Mouse (Mus musculus) hindlimb bud, embryonic 11.5 days (tissue): ENCODE data around the gene Lcmt2.
A peak's percentile ranks its signal among the peaks of the same experiment; 100 is the strongest.
"Not testable (repeated sequence)": the region's sequence is repeated elsewhere in the genome, so short reads cannot be mapped to it uniquely, and the experiment has no call there.

Source experiments
- DNase-seq: peaks from one replicate; pipeline ENCODE4 v3.0.0-alpha.2; 2012; ENCODE audit warnings: low read depth, low spot score; ENCODE audit errors: extremely low spot score

Gene Lcmt2

DNA sequence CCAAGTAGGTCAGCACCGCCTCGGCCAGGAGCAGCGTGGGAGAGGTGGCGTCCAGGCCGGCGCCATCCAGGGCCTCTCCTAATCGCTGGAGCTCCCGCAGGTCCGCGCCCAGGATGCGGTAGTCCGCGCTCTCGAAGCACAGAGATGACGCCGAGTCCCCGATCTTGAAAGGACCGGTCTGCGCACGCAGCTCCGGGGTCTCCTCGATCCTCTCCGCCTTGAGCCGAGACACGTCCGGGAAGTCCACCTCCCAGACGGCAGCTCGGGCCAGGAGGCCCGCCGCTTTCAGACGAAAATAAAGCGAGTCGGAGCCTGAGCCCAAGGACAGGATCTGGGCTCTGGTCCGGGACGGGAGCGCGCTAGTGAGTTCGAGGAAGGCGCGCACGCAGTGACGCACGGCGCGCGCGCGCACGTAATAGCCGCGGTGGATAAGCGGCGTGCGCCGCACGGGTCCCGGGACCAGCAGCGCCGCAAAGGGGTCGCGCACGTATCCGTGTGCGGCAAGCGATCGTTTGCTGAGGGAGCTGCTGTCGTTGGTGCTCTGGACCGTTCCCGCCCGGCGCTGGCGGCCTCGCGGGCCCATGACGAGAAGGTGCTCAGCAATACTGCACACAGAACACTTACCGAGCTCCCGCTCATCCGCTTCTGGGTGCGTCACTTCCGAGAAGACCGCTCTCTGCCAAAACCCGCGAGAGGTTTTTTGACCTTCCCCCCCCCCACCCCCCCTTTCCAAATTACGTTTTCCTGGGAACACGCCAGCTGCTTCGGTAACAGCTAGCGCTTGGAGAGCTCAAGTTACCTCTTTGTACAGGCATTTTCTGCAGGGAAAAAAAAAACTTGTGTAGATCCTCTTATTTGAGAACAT lies at the start of gene Lcmt2, which contains the start of gene Adal:
Gene Lcmt2, minus strand, starts transcription at position 636 of the 865 bp plus-strand sequence.
Gene Adal, plus strand, starts transcription at position 411 of the 865 bp plus-strand sequence.
- DNase-seq = peak; percentile 54

GRCm38 (mm10) chr2:121188530-121188929 lies 48.1 kb upstream of the Lcmt2 start:
- no peak for DNase-seq

DNA sequence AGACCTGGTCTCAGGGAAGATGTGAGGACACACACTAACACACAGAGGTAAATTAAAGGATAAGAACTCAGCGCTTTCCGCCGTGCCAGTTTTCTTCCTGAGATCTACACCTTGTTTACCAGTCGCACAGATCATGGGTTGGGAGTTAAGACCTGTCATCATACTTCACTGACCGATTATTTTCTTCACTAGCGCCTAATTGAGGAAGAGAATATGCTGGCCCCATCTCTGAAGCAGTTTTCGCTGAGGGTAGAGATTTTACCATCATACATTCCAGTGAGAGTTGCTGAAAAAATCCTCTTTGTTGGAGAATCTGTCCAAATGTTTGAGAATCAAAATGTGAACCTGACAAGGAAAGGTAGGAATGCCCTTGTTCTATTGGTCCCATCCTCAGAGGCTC lies 43.7 kb upstream of the Lcmt2 start:
- DNase-seq = no peak

DNA sequence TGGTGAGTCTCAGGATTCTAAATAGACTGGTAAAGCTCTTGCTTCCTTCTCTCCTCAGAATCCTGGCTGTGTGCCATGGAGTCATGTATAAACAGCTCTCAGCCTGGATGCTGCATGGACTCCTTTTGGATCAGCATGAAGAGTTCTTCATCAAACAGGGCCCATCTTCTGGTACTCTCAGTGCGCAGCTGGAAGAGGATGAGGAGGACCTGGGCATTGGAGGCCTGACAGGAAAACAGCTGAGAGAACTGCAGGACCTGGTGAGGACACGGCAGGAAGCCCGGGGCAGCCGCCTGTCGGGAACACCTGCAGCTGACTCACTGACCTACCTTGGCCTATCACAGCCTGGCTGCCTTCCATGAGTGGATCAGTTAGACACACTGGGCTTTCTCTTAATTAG lies 43.0 kb upstream of the Lcmt2 start:
- DNase-seq = no peak

GRCm38 (mm10) chr2:121178828-121179479 lies 38.5 kb upstream of the Lcmt2 start:
- DNase-seq = no peak

DNA sequence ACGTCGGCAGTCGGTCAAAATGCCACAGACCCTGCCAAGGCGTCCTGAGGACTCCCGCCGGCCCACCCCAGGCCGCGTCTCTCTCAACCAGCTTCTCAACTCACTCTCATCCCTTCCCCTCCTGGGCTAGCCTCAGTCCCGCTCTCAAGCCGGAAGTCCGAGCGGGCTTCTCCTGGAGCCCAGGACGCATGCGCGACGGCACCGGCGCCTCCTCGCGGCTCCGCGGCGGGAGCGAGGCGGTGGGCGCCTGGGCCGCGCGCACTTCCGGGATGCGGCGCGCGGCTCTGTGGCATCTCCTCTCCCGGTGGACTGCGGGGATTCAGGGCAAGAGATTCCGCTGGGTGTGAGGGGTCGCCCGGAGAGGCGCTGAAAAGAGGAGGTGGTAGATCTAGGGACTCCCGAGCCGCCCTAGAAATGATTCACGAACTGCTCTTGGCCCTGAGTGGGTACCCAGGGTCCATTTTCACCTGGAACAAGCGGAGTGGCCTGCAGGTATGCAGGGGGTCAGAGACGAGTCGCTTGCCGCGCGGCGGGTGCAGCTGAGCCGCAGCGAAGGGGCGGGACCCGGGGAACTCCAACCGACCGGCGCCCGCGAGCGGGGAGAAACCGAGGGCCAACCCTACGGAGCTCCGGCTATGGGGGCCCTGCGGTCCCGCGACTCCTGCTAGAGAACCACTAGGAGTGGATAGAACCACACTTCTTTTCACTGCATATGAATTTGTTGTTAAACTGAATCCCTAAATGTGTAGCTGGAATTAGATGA lies 30.7 kb upstream of the Lcmt2 start, which contains the start of gene Zscan29:
Gene Zscan29, minus strand, starts transcription at position 146 of the 763 bp plus-strand sequence.
- DNase-seq = peak; percentile 63

GRCm38 (mm10) chr2:121170481-121170971 lies 30.1 kb upstream of the Lcmt2 start, which contains the start of gene Tubgcp4:
Gene Tubgcp4 (plus strand): TSS chr2:121170654.
- no peak for DNase-seq

- no peak for DNase-seq
Observed at GRCm38 (mm10) chr2:121169902-121170301, 29.4 kb upstream of the Lcmt2 start.

DNA sequence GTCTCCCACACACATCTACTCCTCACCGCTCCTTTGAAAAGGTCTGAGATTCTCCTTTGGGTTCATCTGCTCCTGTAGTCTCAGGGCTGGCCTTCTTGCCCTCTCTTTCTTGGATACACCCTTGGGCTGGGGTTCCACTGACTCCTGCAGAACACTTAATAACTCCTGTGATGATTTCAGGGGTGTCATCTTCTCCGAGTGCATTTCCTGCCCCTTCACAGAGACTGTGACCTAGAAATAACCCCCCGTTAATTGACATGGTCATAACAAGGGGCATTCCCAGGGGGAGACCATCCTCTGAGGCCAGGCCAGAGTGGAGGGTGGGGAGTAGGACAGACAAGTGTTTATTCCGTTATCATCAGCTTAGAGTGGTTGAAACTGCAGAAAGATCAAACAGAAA lies 28.7 kb upstream of the Lcmt2 start:
- no peak for DNase-seq

DNA sequence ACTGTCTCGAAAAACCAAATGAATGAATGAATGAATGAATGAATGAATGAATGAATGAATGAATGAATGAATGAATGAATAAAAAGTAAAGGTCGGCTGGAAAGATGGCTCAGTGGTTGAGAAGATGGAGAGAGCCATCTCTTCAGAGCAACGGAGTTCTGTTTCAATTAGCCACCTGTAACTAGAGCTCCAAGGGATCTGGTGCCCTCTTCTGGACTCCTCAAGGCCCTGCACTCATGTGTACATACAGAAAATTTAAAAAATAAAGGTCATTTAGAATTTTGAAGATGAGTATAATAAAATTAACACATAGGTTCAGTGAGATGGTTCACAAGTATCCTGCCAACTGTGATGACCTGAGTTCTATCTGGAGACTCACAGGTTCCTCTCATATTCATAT lies 12.6 kb upstream of the Lcmt2 start:
- DNase-seq = no peak

- no peak for DNase-seq
Observed at GRCm38 (mm10) chr2:121149679-121150078, 9.2 kb upstream of the Lcmt2 start.

GRCm38 (mm10) chr2:121142415-121142814 lies 2.0 kb upstream of the Lcmt2 start:
- DNase-seq = no peak

DNA sequence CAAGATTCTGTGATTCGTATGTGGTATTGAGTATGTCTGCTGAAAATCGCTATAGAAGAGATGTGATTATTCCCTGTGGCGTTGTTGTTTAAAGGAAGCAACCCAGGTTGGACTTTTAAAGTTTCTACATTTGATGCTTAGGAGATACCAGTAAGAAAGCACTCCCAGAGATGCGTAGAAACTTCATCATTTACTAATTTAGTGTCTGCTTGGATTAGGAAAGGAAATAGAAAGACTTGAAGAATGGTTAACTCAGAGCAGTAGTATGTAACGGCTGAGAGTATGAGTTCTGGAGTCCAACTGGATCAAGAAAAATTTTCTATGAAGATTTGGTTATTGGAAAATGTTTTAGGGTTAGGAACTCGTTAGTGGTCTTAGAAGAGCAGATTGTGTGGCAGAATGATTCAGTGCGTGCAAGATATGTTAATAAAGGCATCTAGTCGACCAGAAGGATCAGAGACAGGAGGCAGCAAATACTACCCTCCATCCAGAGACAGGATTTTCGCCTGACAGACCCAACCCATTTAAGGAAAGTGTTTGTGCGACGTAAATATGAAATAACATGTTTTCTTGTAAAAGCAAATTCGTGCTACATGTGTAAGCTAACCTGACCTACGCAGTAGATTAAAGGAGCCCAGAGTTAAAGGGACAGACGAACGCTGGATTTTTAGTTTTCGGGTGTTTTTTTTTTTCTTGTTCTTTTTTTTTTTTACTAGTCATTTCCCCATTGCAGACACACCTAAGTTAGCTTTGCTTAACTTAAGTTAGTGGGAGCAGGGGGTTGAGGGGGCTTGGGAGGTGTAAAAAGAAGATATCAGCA lies 973 bp upstream of the Lcmt2 start:
- peak; percentile 14 for DNase-seq

GRCm38 (mm10) chr2:121139266-121140017 lies 1.0 kb downstream of the Lcmt2 start:
- no peak for DNase-seq

GRCm38 (mm10) chr2:121137371-121137770 lies 3.1 kb downstream of the Lcmt2 start:
- DNase-seq = no peak

GRCm38 (mm10) chr2:121132822-121133221 lies 7.6 kb downstream of the Lcmt2 start:
- DNase-seq = no peak

GRCm38 (mm10) chr2:121128865-121129620 lies 11.4 kb downstream of the Lcmt2 start:
- no peak for DNase-seq

GRCm38 (mm10) chr2:121127536-121127935 lies 12.9 kb downstream of the Lcmt2 start:
- no peak for DNase-seq

GRCm38 (mm10) chr2:121126302-121126701 lies 14.2 kb downstream of the Lcmt2 start:
- not testable (repeated sequence) for DNase-seq
